Mouse (Mus musculus): ENCODE data around the gene Arpc5. TPM values are rescaled to one million over a fixed set of nuclear protein-coding genes. Genes with fewer than 3 reads are reported as not detected.

Gene Arpc5
- 101 and 118 TPM in 2 replicates for total RNA-seq (2017)

DNA sequence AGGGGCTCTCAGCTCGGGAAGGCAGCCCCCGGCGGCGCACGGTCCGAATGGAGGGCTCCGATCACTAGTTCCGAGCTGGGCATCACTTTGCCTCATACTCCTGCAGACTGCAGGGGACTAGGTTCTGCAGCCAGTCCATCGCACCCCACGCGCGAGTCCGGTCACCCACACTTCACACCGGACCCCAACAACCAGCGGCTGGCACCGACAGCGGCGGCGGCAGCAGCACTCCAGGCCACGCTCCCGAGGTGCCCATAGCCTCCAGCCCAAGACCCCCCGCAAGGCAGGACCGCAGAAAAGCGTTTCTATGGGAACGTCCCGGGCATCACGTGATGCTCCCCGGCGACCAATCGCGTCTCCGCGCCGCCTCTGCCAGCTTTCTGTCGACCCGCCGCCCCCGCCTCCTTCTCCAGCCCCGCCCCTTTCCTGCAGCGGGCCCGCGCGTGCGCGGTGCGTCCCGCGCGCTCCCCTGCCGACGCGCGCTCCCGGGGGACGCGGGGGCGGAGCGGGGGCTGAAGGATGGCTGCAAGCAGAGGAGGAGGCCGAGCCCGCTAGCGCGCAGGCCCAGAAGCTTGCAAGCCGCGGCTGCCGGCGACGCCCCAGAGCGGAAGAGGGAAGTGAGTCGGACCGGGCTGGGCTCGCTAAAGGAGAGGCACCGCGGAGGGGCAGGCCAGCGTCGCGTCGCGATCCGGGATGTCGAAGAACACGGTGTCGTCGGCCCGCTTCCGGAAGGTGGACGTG, at the start of gene Arpc5, which contains the start of gene Rgl1:
TSS of gene Arpc5 (plus strand) at position 511 of the 741 bp plus-strand sequence.
TSS of gene Rgl1 (minus strand) at position 320 of the 741 bp plus-strand sequence.
- ATAC-seq (replicated peaks; ENCODE audit: low read depth, poor library complexity, severe bottlenecking): peak; percentile 91

DNA sequence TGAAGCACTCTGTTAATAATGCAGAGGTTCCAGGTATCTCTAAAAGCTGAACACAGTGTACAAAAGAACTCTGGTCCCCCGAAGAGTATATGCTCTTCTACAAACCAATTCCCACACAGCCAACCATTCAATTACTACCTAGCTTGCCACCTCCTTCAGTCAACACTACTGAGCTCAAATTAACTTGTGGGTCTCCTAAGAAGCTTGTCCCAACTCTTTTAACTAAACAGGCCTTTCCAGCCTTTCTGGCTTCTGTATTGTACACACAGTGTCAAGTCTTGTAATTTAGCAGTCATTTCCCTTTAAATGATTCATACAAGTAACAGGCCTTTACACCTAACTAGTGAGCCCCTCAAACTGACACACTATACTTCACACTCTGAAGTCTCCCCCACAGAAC, 49.0 kb upstream of the Arpc5 start:
- ATAC-seq (replicated peaks; ENCODE audit: low read depth, poor library complexity, severe bottlenecking): no peak

DNA sequence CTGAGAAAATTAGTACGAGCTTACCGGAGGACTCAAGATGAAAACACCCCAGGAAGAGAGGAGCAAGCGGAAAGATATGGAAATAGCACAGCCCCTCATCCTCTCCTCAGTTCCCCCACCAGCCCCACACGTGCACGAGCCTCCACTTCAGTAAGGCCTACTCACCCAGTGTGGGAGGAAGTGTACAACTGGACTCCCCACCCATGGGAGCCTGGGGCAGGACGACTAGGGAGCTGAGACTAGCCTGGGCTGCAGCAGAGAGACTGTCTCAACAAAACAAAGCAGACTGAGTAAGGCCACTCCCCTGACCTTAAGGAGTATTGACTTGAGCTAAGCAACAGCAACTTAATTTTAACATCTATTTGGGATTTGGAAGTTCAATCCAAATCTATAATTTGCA, 48.1 kb upstream of the Arpc5 start:
- ATAC-seq (replicated peaks; ENCODE audit: low read depth, poor library complexity, severe bottlenecking): no peak

- ATAC-seq (replicated peaks; ENCODE audit: low read depth, poor library complexity, severe bottlenecking): peak; percentile 87
These were observed 45.4 kb upstream of the Arpc5 start for GRCm38 (mm10) chr1:152720969-152721368.

- no peak for ATAC-seq (replicated peaks; ENCODE audit: low read depth, poor library complexity, severe bottlenecking)
These were observed 44.7 kb upstream of the Arpc5 start for GRCm38 (mm10) chr1:152721535-152722198.

DNA sequence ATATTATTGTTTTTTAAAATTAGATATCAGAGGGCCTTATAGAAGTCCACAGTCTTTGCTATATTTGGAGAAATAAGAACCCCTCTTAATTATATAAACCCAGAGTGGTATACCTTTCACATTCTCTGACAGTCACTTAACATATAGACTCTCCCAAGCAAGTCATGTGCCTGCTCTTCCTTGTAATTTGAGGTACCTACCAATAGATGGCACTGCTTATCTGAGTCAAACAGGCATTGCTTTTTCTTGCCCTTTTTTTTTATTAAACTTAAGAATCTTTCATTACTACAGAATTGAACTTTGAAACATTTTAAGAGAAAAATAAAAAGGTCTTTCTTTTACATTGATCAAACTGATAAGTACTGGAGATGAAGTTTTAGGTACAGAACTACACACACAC, 42.1 kb upstream of the Arpc5 start:
- ATAC-seq (replicated peaks; ENCODE audit: low read depth, poor library complexity, severe bottlenecking): peak; percentile 52; the same call in 1 of the 2 replicates

DNA sequence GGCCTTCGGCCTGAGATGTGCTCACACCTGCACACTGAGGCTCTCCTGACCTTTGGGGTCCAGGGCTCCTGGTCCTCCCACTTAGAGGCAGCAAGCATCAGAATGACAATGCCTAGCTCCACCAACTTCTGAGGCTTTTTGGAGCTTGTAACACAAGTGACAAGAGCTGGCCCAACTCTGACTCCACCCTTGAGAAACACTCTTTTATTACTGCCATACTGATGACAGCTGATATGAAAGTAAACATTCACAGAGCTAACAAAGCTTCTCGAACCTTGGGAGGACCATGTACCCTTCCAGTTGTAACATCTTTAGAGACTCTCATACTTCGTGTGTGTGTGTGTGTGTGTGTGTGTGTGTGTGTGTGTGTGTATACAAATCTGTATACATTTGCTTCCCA, 40.2 kb upstream of the Arpc5 start:
- no peak for ATAC-seq (replicated peaks; ENCODE audit: low read depth, poor library complexity, severe bottlenecking)

GRCm38 (mm10) chr1:152727604-152728236, 38.6 kb upstream of the Arpc5 start:
- 0 out of 2 replicates have a peak, but pooled peaks have one; percentile 45 for ATAC-seq (replicated peaks; ENCODE audit: low read depth, poor library complexity, severe bottlenecking)

DNA sequence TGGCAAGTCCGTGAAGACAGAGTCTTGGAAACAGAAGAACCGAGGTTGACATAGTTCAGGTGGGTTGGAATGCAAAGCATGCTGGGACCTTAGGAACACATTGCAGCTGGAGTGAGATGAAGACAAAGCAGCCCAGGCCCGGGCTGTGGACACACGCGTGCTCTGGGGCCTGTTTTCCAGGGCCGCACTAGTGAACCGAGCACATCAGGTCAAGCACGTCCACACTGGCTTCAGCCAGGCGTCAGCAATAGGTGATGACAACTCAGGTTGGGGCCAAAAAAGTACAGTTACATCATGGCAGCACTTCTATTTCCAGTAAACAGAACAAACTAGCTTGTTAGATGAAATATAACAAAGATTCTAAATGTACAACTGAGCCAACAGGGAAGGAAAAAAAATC, 27.5 kb upstream of the Arpc5 start:
- no peak for ATAC-seq (replicated peaks; ENCODE audit: low read depth, poor library complexity, severe bottlenecking)

- no peak for ATAC-seq (replicated peaks; ENCODE audit: low read depth, poor library complexity, severe bottlenecking)
These were observed 27.0 kb upstream of the Arpc5 start for GRCm38 (mm10) chr1:152739374-152739773.

GRCm38 (mm10) chr1:152743095-152743826, 23.1 kb upstream of the Arpc5 start:
- ATAC-seq (replicated peaks; ENCODE audit: low read depth, poor library complexity, severe bottlenecking): no peak

- ATAC-seq (replicated peaks; ENCODE audit: low read depth, poor library complexity, severe bottlenecking): peak; percentile 78
These were observed 19.9 kb upstream of the Arpc5 start for GRCm38 (mm10) chr1:152746426-152746825.

DNA sequence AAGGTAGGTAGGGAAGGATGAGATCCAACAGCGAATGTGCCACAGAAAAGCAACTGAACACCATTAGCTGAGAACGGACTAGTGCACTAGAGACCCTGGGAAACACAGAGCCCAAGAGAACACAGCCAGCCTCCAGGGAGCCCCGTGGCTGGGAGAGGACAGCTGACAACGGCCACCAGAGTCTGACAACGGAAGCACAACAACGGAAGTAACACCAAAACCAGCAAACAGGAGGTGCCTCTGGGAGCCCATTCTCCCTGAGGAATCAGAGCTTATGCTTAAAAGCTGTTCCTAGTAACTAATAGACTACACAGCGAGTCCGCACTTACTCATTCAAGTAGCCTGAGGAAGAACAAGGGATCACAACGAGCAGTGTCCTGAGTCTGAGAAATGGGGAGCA, 17.1 kb upstream of the Arpc5 start:
- ATAC-seq (replicated peaks; ENCODE audit: low read depth, poor library complexity, severe bottlenecking): no peak

DNA sequence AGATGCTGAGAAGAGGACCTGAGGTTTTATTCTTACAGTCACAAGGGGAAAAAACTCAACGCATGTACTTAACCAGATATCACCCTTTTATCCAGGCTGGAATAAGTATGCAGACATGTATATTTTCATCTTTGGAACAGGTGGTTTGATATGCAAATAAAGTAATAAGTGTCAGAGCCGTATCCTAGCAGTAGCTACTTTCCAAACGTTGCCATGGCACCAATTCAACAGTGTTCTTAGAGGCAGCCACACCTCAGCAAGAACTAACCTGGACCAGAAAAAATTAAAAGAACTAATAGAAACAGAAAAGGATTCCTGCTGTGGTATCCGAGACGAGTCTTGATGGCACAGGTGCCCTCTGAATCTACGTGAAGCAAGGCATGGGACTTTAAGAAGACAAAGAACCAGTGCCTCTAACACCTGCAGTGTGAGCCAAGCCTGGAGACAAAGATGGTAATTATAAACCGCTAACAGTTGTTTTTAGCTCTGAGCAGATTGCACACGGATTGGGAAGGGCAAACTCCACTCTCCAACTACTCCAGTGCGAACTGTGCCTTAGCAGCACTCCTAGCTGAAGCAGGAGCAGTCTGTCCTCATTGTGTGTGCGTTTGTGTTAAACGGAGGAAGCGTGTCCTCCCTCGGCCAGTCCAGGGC, 15.9 kb upstream of the Arpc5 start, which contains the start of gene Apobec4:
TSS of gene Apobec4 (plus strand) at position 240 of the 654 bp plus-strand sequence.
- no peak for ATAC-seq (replicated peaks; ENCODE audit: low read depth, poor library complexity, severe bottlenecking)

- 0 out of 2 replicates have a peak, but pooled peaks have one; percentile 18 for ATAC-seq (replicated peaks; ENCODE audit: low read depth, poor library complexity, severe bottlenecking)
These were observed 4.6 kb upstream of the Arpc5 start for GRCm38 (mm10) chr1:152761791-152762190.

DNA sequence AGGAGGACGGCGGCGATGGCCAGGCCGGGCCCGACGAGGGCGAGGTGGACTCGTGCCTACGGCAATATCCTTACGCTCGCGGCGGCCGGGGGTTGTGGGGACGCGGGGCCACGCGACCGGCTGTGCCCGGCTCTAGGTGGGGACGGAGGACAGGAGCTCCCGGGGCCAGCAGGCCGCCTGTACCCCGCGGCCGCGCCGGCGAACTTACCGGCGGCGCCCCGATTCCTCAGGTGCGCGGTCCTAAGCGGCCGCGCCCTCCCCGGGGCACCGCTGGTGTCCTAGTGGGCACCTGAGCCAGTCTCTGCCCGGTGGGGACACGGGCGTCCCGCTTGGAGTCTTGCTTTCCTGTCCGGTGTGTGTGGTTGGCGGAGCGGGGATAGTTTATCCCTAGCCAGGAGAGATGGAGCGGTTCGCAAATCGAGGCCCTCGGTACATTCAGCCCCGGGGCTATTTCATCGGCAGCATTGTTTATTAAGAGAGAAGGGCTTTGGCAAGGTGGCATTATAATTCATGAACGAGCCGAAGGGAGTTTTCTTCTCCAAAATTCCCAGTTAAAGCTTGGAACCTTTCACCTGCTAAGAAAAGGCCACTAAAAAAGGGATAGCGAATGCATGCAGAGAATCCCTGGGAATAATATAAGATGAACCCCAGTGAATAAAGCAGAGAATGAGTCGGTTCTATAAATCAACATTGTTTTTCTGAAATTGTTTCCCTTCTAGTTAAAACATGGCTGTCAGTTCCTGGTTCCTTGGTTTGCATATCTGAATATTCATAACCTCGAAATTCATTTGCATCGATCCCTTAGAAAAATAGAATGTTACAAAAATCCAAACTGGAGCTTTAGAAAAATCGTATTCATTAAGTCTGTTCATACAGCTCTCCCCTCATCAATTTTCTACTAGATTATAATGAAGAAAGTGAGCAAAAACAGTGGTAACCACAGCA, 734 bp downstream of the Arpc5 start:
- no peak for ATAC-seq (replicated peaks; ENCODE audit: low read depth, poor library complexity, severe bottlenecking)

DNA sequence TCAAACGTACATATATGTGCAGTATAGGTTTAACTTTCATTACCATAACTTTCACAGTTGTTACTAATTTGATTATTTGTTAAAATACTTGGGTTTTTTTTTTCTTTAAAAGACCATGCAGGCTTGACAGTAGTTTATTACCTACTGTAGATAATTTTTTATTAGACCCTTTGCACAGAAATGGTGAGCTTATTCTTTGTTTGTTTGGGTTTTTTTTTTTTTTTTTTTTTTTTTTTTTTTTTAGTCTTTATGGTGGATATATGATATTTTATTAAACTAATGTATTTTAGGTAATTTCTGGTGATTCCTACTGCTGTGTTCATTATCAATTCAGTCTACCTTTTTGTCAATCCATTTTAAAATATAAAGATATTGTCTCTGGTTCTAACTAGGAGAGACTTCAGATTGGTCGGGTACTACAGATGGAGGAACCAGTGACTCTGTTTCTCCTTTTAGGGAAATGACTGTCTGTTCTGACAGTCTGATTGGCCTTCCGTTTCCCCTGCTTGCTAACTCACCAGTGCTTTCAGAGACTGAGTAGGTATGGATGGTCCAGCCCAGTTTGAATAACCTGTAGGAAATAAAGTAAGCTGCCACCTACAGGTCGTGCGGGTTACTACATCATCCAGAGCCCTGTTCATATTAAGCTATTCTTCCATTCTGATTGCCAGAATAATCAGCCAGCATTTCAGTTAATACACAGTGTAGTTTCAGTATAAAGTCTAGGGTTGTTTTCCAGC, 1.6 kb downstream of the Arpc5 start:
- peak; percentile 70 for ATAC-seq (replicated peaks; ENCODE audit: low read depth, poor library complexity, severe bottlenecking)

DNA sequence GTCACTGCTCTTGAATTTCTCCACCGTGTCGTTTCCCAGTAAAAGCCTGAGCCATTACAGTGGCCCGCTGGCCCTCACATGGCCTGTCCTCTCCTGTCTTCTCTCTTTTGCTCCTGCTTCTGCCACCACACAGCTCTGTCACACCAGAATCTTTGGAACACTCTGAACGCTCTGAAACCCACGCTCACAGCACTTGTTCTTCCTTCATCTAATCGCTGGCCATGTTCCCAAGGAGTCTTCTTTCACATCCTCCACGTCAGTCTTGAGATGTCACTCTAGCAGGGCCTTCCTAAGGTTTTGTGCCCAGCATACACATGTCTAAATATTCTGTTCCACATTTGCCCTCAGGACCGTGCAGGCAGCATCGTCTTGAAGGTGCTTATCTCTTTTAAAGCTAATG, 4.7 kb downstream of the Arpc5 start:
- no peak for ATAC-seq (replicated peaks; ENCODE audit: low read depth, poor library complexity, severe bottlenecking)

Data from common myeloid progenitor, adult 5-6 weeks (primary cell).